Mouse (Mus musculus) limb, embryonic 12.5 days (tissue): Measurements from ENCODE around the gene Iqub. TPM values are rescaled to one million over a fixed set of nuclear protein-coding genes. Genes with fewer than 3 reads are reported as not detected.

Experiments
- ATAC-seq: fragments of 200-750 bp; cut with Nextera tagmentation; 2 replicates; pipeline ENCODE4 v1.8.0; 2017; ENCODE audit warnings: low read depth, moderate TSS enrichment; ENCODE audit not compliant: insufficient number of reproducible peaks, insufficient read depth, low FRiP score, low TSS enrichment
- H3K27ac ChIP-seq: fragments of 300-500 bp; sonication (generic); 2 replicates; pipeline ENCODE4 v1.5.1; 2016; ENCODE audit warnings: mild to moderate bottlenecking, moderate library complexity
- H3K27me3 ChIP-seq: fragments of 300-500 bp; sonication (generic); 2 replicates; pipeline ENCODE4 v1.6.1; 2016; ENCODE audit warnings: mild to moderate bottlenecking, moderate library complexity
- H3K36me3 ChIP-seq: fragments of 300-500 bp; sonication (generic); 2 replicates; pipeline ENCODE4 v1.6.1; 2016; ENCODE audit warnings: mild to moderate bottlenecking, moderate library complexity
- H3K4me1 ChIP-seq: fragments of 300-500 bp; sonication (generic); replicated peaks from 2 replicates; pipeline ENCODE4 v1.6.1; 2016
- H3K4me2 ChIP-seq: fragments of 300-500 bp; sonication (generic); 2 replicates; pipeline ENCODE4 v1.6.1; 2016; ENCODE audit warnings: mild to moderate bottlenecking, moderate library complexity
- H3K4me3 ChIP-seq: fragments of 300-500 bp; sonication (generic); replicated peaks from 2 replicates; pipeline ENCODE4 v1.5.1; 2016; ENCODE audit warnings: mild to moderate bottlenecking
- H3K9ac ChIP-seq: fragments of 300-500 bp; sonication (generic); replicated peaks from 2 replicates; pipeline ENCODE4 v1.6.1; 2016; ENCODE audit warnings: mild to moderate bottlenecking, moderate library complexity
- H3K9me3 ChIP-seq: fragments of 300-500 bp; sonication (generic); 2 replicates; pipeline ENCODE4 v1.6.1; 2016; ENCODE audit warnings: mild to moderate bottlenecking, moderate library complexity
- WGBS: fragments of 180-500 bp; shearing (Covaris S2); methylation state at CpG from one replicate; pipeline ENCODE4 v1.1.7; 2016; 5-methylcytosine and 5-hydroxymethylcytosine counted together
- polyA plus RNA-seq: library from polyadenylated mRNA; unstranded; fragments of >200 nt; fragmentation: Nextera tagmentation; extraction: Ambion mirVana; gene quantifications from 2 replicates; pipeline ENCODE4 v1.2.1, GENCODE M21; 2016

Iqub gene
- polyA plus RNA-seq, 1 experiment from 2014 or later = 0.10 TPM

- no peak for ATAC-seq
- H3K4me2 ChIP-seq = no peak overlapping the region
- H3K36me3 ChIP-seq = no peaks in the 10 kb centered on the region
- no peak overlapping the region for H3K4me3 ChIP-seq
- no peaks in the 10 kb centered on the region for H3K9me3 ChIP-seq
- H3K27ac ChIP-seq = no peak overlapping the region
- no peaks in the 10 kb centered on the region for H3K27me3 ChIP-seq
- H3K4me1 ChIP-seq = no peaks in the 10 kb centered on the region
- WGBS = 86% methylated on average over 2 of the region's 2 CpGs
- H3K9ac ChIP-seq = no peak overlapping the region
These were observed 44.7 kb downstream of the Iqub start for GRCm38 (mm10) chr6:24470135-24470534.

GRCm38 (mm10) chr6:24456097-24456496 lies 58.8 kb downstream of the Iqub start:
- no peaks in the 10 kb centered on the region for H3K36me3 ChIP-seq
- no peaks in the 10 kb centered on the region for H3K9me3 ChIP-seq
- no peak overlapping the region for H3K27ac ChIP-seq
- ATAC-seq = no peak
- H3K4me1 ChIP-seq = no peaks in the 10 kb centered on the region
- no peaks in the 10 kb centered on the region for H3K27me3 ChIP-seq
- no peak overlapping the region for H3K9ac ChIP-seq
- H3K4me2 ChIP-seq = no peak overlapping the region
- H3K4me3 ChIP-seq = no peak overlapping the region
- WGBS = 42% methylated on average over 7 of the region's 7 CpGs

GRCm38 (mm10) chr6:24451026-24451821 lies 63.6 kb downstream of the Iqub start:
- no peak overlapping the region for H3K4me3 ChIP-seq
- H3K4me2 ChIP-seq = no peak overlapping the region
- H3K9me3 ChIP-seq = no peaks in the 10 kb centered on the region
- no peaks in the 10 kb centered on the region for H3K4me1 ChIP-seq
- H3K9ac ChIP-seq = no peak overlapping the region
- 84% methylated on average over 22 of the region's 22 CpGs for WGBS
- H3K36me3 ChIP-seq = no peaks in the 10 kb centered on the region
- no peak overlapping the region for H3K27ac ChIP-seq
- H3K27me3 ChIP-seq = no peaks in the 10 kb centered on the region
- ATAC-seq = no peak

GRCm38 (mm10) chr6:24450241-24450640 lies 64.6 kb downstream of the Iqub start:
- 82% methylated on average over 6 of the region's 6 CpGs for WGBS
- no peaks in the 10 kb centered on the region for H3K4me1 ChIP-seq
- no peaks in the 10 kb centered on the region for H3K9me3 ChIP-seq
- H3K27me3 ChIP-seq = no peaks in the 10 kb centered on the region
- ATAC-seq = no peak
- no peak overlapping the region for H3K4me3 ChIP-seq
- H3K9ac ChIP-seq = no peak overlapping the region
- no peak overlapping the region for H3K4me2 ChIP-seq
- H3K27ac ChIP-seq = no peak overlapping the region
- H3K36me3 ChIP-seq = no peaks in the 10 kb centered on the region

- Histone ChIP-seq H3K4me1 (no peaks in the 10 kb centered on the region), H3K36me3 (no peaks in the 10 kb centered on the region), H3K27me3 (no peaks in the 10 kb centered on the region), H3K4me2 (no peak overlapping the region), H3K4me3 (no peak overlapping the region), H3K9me3 (no peaks in the 10 kb centered on the region), H3K27ac (no peak overlapping the region), H3K9ac (no peak overlapping the region)
- 92% methylated on average over 11 of the region's 11 CpGs for WGBS
- no peak for ATAC-seq
These were observed 98.8 kb downstream of the Iqub start for GRCm38 (mm10) chr6:24416056-24416455.

- Histone ChIP-seq H3K27ac (no peak overlapping the region), H3K36me3 (no peaks in the 10 kb centered on the region), H3K4me2 (no peak overlapping the region), H3K4me1 (no peaks in the 10 kb centered on the region), H3K9me3 (no peaks in the 10 kb centered on the region), H3K9ac (no peak overlapping the region), H3K4me3 (no peak overlapping the region), H3K27me3 (no peaks in the 10 kb centered on the region)
- WGBS = 73% methylated on average over 1 of the region's 1 CpGs
- no peak for ATAC-seq
These were observed 99.4 kb downstream of the Iqub start for GRCm38 (mm10) chr6:24415500-24415899.

- Histone ChIP-seq H3K4me3 (no peak overlapping the region), H3K4me2 (no peak overlapping the region), H3K36me3 (no peaks in the 10 kb centered on the region), H3K27ac (no peak overlapping the region), H3K27me3 (no peaks in the 10 kb centered on the region), H3K4me1 (no peaks in the 10 kb centered on the region), H3K9ac (no peak overlapping the region), H3K9me3 (no peaks in the 10 kb centered on the region)
- ATAC-seq = no peak
- 89% methylated on average over 11 of the region's 11 CpGs for WGBS
These were observed 106.1 kb downstream of the Iqub start for GRCm38 (mm10) chr6:24408573-24409427.

GRCm38 (mm10) chr6:24407743-24408142 lies 107.1 kb downstream of the Iqub start:
- H3K4me1 ChIP-seq = no peaks in the 10 kb centered on the region
- no peak overlapping the region for H3K9ac ChIP-seq
- no peak overlapping the region for H3K4me2 ChIP-seq
- H3K36me3 ChIP-seq = no peaks in the 10 kb centered on the region
- no peak for ATAC-seq
- WGBS = 73% methylated on average over 3 of the region's 3 CpGs
- H3K9me3 ChIP-seq = no peaks in the 10 kb centered on the region
- H3K4me3 ChIP-seq = no peak overlapping the region
- H3K27me3 ChIP-seq = no peaks in the 10 kb centered on the region
- no peak overlapping the region for H3K27ac ChIP-seq

GRCm38 (mm10) chr6:24397237-24397647 lies 117.6 kb downstream of the Iqub start:
- 85% methylated on average over 4 of the region's 4 CpGs for WGBS
- H3K27me3 ChIP-seq = no peaks in the 10 kb centered on the region
- H3K4me1 ChIP-seq = no peaks in the 10 kb centered on the region
- no peaks in the 10 kb centered on the region for H3K36me3 ChIP-seq
- no peak overlapping the region for H3K27ac ChIP-seq
- no peaks in the 10 kb centered on the region for H3K9me3 ChIP-seq
- no peak overlapping the region for H3K4me3 ChIP-seq
- ATAC-seq = no peak
- H3K4me2 ChIP-seq = no peak overlapping the region
- no peak overlapping the region for H3K9ac ChIP-seq
